Mouse (Mus musculus) E14TG2a.4 (cell line): ENCODE measurements around the gene Myom3.

Experiments
- H3K27me3 ChIP-seq: 2 replicates; pipeline ENCODE4 v1.6.1; 2014; ENCODE audit warnings: low read length, control low read depth; ENCODE audit not compliant: insufficient read depth
- H3K36me3 ChIP-seq: 2 replicates; pipeline ENCODE4 v1.6.1; 2014; ENCODE audit warnings: low read length, control low read depth; ENCODE audit not compliant: insufficient read depth
- H3K4me1 ChIP-seq: replicated peaks from 2 replicates; pipeline ENCODE4 v1.6.1; 2014; ENCODE audit warnings: low read depth, low read length, control low read depth
- H3K4me3 ChIP-seq: replicated peaks from 2 replicates; pipeline ENCODE4 v1.5.1; 2014; ENCODE audit warnings: mild to moderate bottlenecking, low read length
- H3K9me3 ChIP-seq: 2 replicates; pipeline ENCODE4 v1.6.1; 2014; ENCODE audit warnings: low read length, control low read depth
- CTCF ChIP-seq: conservative IDR thresholded peaks from 2 replicates; pipeline ENCODE4 v1.5.1; 2014; ENCODE audit warnings: low read length
- NANOG ChIP-seq: IDR thresholded peaks from 2 replicates; pipeline ENCODE4 v1.6.1; 2014; ENCODE audit warnings: borderline replicate concordance, low read length, mixed read lengths
- POU5F1 ChIP-seq: IDR thresholded peaks from 2 replicates; pipeline ENCODE4 v1.6.1; 2014; ENCODE audit warnings: low read length, borderline replicate concordance

Myom3 gene

DNA sequence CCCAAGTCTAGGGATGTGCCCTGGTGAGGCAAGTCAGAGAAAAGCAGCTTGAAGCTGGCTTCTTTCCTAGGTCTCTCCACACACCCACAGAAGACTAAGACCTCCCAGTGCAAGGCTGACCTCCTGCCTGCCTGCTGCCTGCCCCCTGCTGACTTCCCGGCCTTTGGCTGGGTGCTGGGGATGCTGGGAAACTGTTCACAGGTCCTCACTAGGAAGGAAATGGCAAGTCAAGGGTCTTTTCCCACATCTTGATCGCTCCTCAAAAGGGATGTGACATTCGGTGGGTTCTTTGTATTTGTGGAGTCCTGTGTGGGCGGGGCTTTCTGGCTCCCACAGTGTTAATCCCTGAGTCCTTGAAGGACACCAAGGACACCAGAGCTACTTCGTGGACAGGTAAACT lies 44.7 kb downstream of the Myom3 start:
- TF ChIP-seq NANOG (no peak), CTCF (no peak), POU5F1 (no peak)
- Histone ChIP-seq H3K4me3 (no peak overlapping the region), H3K4me1 (peaks cover 38% of the 10 kb centered on the region), H3K9me3 (no peaks in the 10 kb centered on the region), H3K27me3 (peaks cover 4% of the 10 kb centered on the region; the same call in 1 of the 2 replicates), H3K36me3 (no peaks in the 10 kb centered on the region)

- Histone ChIP-seq H3K4me1 (0 out of 2 replicates have a peak, but pooled peaks cover 6% of the 10 kb centered on the region), H3K9me3 (0 out of 2 replicates have a peak, but pooled peaks cover 3% of the 10 kb centered on the region), H3K36me3 (no peaks in the 10 kb centered on the region), H3K27me3 (no peaks in the 10 kb centered on the region), H3K4me3 (no peak overlapping the region)
- no peak for TF ChIP-seq CTCF
- TF ChIP-seq NANOG, result no peak
- no peak for TF ChIP-seq POU5F1
Observed at GRCm38 (mm10) chr4:135814896-135815295, 55.4 kb downstream of the Myom3 start.

GRCm38 (mm10) chr4:135816905-135817622 lies 57.5 kb downstream of the Myom3 start:
- H3K36me3 ChIP-seq, result no peaks in the 10 kb centered on the region

DNA sequence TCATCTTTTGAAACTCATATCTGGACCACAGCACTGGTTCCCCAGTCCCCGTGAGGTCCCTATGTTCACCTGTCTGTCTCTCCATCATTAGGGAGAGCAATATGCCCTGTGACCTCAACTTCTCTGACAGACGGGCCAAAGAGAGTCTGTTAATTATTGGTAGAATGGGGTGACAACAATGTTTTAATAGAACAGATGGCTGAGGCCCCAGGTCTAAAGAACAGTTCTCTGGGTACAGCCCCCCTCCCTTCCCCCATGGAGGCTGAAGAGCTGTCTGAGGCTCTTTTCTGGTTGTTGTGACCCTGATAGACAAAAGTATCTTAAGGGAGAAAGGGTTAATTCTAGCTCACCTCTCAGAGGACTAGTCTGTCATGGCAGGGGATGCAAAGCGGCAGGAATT lies 58.9 kb downstream of the Myom3 start:
- Histone ChIP-seq H3K9me3 (no peaks in the 10 kb centered on the region), H3K27me3 (no peaks in the 10 kb centered on the region), H3K36me3 (no peaks in the 10 kb centered on the region), H3K4me3 (no peak overlapping the region), H3K4me1 (peaks cover 9% of the 10 kb centered on the region; the same call in 1 of the 2 replicates)
- TF ChIP-seq POU5F1 (no peak), CTCF (no peak), NANOG (no peak)

More at GRCm38 (mm10) chr4:135816905-135817622, 57.5 kb downstream of the Myom3 start:
- TF ChIP-seq NANOG (no peak), CTCF (peak; percentile 79), POU5F1 (no peak)
- H3K27me3 ChIP-seq, result no peaks in the 10 kb centered on the region
- H3K9me3 ChIP-seq, result 0 out of 2 replicates have a peak, but pooled peaks cover 3% of the 10 kb centered on the region
- no peak overlapping the region for H3K4me3 ChIP-seq
- H3K4me1 ChIP-seq, result peaks cover 9% of the 10 kb centered on the region; the same call in 1 of the 2 replicates

- no peaks in the 10 kb centered on the region for H3K9me3 ChIP-seq
- H3K4me1 ChIP-seq, result peaks cover 20% of the 10 kb centered on the region
- H3K36me3 ChIP-seq, result no peaks in the 10 kb centered on the region
- H3K27me3 ChIP-seq, result no peaks in the 10 kb centered on the region
- TF ChIP-seq POU5F1, result no peak
- TF ChIP-seq CTCF, result no peak
- no peak for TF ChIP-seq NANOG
- no peak overlapping the region for H3K4me3 ChIP-seq
Observed at GRCm38 (mm10) chr4:135819826-135820526, 60.5 kb downstream of the Myom3 start.

DNA sequence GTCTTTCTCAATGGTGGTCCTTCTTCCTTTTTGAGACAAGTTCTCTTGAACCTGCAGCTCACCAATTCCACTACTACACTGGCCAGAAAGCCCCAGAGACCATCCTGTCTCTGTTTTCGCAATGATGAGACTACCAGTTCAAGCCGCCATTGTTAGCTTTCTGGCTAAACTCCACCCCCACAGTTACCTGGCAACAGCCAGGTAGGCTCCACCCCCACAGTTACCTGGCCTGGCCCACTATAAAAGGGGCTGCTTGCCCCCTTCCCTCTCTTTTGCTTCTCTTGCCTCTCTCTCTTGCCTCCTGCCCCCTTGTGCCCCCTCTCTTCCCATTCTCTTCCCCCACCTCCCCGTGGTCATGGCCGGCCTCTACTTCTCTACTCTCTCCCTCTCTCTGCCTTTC lies 62.3 kb downstream of the Myom3 start:
- Histone ChIP-seq H3K4me1 (peaks cover 20% of the 10 kb centered on the region), H3K36me3 (no peaks in the 10 kb centered on the region), H3K27me3 (no peaks in the 10 kb centered on the region), H3K4me3 (no peak overlapping the region), H3K9me3 (no peaks in the 10 kb centered on the region)
- no peak for TF ChIP-seq CTCF
- no peak for TF ChIP-seq NANOG
- no peak for TF ChIP-seq POU5F1

DNA sequence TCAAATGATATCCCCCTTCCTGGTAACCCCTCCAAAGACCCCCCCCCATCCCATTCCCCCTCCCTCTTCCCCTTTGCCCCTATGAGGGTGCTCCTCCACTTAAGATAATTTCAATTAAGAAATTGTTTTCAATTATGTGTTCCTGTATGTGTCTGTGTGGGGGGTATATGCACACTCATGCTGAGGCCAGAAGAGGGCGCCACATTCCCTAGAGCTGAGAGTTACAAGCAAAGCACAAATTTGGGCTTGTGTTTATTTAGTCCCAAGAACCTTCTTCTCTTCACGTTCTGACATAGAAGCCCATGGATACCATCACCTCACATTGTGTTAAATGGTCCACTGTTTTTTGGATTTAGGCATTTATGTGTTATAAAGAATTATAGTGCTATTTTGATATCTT lies 63.8 kb downstream of the Myom3 start:
- no peaks in the 10 kb centered on the region for H3K27me3 ChIP-seq
- no peak overlapping the region for H3K4me3 ChIP-seq
- H3K36me3 ChIP-seq, result no peaks in the 10 kb centered on the region
- H3K9me3 ChIP-seq, result no peaks in the 10 kb centered on the region
- no peak for TF ChIP-seq POU5F1
- peak; percentile 75 for TF ChIP-seq CTCF
- TF ChIP-seq NANOG, result no peak
- peaks cover 21% of the 10 kb centered on the region for H3K4me1 ChIP-seq

DNA sequence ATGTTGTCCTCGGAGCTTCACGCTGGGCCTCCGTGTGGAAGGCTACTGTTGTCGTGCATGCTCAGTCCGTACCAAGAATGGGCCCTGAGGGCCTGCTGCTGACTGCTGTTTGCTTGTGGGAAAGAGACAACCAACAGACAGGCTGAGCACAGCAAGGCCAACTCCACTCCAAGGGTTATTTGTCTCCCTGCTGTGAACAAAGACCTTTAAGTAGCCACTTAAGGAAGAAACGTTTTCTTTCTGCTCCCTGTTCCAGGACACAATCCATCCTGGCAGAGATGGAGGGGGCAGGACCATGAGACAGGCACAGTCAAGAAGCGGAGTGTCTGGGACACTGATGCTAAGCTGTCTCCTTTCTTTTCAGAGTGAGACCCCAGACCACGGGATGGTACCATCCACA lies 64.7 kb downstream of the Myom3 start:
- no peaks in the 10 kb centered on the region for H3K27me3 ChIP-seq
- TF ChIP-seq CTCF, result no peak
- peak; percentile 75; the same call in 1 of the 2 replicates for TF ChIP-seq NANOG
- no peak for TF ChIP-seq POU5F1

More for the DNA sequence above, 64.7 kb downstream of the Myom3 start:
- H3K4me3 ChIP-seq, result no peak overlapping the region
- peaks cover 31% of the 10 kb centered on the region for H3K4me1 ChIP-seq
- H3K9me3 ChIP-seq, result no peaks in the 10 kb centered on the region
- no peaks in the 10 kb centered on the region for H3K36me3 ChIP-seq
